Mouse (Mus musculus) adrenal gland, postnatal 4 days (tissue): Measurements from ENCODE around the gene Gm5089. TPM values are rescaled to one million over a fixed set of nuclear protein-coding genes. Genes with fewer than 3 reads are reported as not detected.

ENCODE experiments used
- DNase-seq, 2 experiments: peaks; one replicate each; pipeline ENCODE4 v3.0.0; 2021 to 2022; ENCODE audit warnings: low spot score in 2 of 2, mixed read lengths in 2 of 2
- total RNA-seq, 2 experiments: library from RNA; stranded (reverse); gene quantifications; 2 replicates each; pipeline ENCODE4 v1.2.3; 2021

Gm5089 gene
- total RNA-seq, 2 experiments from 2014 or later: not detected

DNA sequence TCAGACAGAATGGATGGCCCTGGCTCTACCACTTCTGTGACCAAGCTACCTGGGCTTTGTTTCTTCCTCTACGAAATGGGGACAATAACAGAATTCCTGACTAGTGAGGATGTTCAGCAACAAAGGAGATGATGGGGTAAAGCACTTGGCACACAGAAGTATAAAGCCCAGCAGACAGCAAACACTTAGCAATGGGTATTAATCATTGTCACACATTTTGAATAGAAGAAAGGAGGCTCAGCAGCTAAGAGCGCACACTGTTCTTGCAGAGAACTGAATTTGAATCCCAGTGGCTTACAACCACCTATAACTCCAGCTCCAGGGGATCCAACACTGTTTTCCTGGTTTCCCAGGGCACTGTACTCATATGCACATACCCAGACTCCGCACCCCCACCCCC is 23.3 kb downstream of the Gm5089 start:
- DNase-seq: no peak

- no peak for DNase-seq
Observed at GRCm38 (mm10) chr14:122427204-122427560, 23.7 kb downstream of the Gm5089 start.

DNA sequence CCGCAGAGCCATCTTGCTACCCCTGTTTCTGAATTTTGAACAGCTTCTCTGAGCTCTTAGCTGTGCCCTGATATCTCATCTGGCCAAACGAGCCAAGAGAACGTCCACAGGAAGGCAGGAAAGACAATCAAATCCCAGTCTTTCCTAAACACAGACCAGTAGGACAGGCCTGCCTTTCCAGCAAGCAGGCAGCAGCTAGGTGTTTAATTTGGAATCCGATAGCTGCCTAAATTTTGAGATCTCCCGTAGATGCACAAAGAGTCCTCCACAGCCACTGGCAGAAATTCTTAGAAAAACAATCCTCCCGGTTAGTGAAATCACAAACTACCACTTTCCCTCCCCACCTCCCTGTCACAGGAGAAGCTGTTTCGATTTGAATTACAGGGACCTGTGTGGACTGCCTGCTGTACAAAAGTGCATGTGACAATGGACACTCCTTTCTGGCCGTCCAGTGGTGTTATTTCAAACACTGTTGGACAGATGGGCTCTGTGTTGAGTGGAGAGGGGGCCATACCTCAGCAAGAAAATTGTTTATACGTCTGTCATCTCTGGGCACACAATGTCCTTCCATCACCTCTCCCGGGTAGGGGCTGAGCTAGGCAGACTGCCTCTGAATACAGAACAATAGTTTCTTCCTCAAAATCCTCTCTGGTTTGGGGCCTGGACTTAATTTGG is 24.2 kb downstream of the Gm5089 start:
- no peak for DNase-seq

- no peak for DNase-seq
Observed at GRCm38 (mm10) chr14:122424441-122424840, 26.5 kb downstream of the Gm5089 start.

DNA sequence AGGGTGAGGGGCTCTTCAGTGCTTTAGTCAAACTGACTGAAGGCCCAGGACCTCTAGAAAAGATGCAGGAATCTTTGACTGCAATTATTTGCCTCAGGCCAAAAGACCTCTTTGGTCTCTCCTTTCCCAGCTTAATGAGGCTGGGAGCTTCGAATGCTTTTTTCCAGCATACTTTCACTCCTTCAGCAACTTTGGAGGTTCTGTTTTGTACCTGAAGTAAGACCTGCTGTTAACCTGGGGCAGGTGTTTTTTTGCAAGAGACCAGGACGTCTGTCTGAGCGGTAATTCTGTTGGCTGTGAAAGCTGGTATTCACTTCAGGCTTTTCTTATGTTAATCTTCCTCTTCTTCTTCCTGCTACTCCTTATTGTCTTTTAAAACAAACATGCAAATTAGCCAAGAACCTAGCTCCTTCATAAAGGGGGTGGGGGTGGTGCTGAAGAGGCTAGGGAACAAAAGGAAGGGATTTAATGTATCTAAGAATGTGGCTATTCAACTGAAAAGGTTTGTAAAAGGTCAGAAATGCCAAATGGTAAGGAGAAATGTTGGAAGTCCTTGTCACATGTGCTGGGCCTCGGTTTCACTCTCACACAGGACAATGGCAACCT is 34.6 kb downstream of the Gm5089 start:
- DNase-seq: no peak

DNA sequence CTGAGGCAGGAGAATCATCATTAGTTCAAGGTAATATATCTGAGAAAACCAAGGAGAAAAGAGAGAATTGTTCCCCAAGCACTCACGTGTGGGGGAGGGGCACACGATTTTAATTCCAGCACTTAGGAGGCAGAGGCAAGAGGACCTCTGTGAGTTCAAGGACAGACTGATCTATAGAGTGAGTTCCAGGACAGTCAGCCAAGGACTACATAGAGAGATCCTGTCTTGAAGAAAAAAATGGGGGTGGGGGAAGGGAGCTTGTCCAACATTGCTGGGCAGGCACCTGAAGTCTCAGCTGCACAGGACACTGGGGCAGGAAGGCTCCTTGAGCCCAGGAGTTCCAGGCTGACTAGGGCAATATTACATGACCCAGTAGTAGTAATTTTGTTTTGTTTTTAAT is 36.1 kb downstream of the Gm5089 start:
- DNase-seq: no peak

DNA sequence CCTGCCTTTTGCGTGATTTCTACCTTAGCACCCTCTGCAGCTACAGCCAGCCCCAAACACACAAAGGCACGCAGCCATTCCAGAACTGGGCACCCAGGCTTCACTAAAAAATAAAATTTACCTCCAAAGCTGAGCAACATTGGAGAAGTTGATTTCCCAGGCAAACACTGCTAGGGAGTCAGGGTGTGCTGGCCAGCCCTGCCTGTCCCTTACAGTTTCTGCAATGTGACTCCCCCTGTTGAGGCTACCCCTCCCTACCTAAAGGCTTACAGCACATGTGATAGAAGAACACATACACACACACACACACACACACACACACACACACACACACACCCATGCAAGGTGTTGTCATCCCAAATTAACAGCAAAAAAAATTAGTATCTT is 37.4 kb downstream of the Gm5089 start:
- no peak for DNase-seq

DNA sequence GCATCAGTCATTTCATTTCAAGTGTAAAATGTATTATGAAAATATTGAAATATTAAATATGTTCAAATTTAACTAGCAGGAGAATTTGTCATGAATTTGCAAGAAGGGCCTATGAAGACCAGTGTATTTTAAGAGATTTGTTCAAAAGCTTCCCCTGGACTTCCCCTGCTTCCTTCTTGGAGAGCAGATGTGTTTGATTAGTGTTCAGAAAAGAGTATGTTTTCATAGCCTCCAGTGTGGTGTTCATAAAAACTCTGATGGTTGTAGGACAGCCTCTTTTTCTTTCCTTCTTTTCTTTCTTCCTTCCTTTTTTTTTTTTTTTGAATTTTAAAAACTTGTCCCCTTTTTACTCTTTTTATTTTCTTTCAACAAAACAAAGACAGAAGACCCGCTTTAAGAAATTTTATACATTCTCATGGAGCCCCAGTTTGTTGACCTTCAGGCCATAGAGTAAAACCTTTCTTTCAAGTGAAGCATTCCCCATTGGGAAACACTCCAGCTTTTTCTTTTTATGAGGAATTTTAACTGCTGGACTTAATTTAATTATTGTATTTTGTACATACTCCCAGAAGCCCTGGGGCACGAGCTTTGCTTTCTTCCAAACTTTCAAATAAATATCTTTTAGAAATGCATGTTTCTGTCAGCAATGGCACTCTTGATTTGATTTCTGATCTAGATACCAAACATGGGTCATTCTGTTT is 37.9 kb downstream of the Gm5089 start:
- DNase-seq: no peak

DNA sequence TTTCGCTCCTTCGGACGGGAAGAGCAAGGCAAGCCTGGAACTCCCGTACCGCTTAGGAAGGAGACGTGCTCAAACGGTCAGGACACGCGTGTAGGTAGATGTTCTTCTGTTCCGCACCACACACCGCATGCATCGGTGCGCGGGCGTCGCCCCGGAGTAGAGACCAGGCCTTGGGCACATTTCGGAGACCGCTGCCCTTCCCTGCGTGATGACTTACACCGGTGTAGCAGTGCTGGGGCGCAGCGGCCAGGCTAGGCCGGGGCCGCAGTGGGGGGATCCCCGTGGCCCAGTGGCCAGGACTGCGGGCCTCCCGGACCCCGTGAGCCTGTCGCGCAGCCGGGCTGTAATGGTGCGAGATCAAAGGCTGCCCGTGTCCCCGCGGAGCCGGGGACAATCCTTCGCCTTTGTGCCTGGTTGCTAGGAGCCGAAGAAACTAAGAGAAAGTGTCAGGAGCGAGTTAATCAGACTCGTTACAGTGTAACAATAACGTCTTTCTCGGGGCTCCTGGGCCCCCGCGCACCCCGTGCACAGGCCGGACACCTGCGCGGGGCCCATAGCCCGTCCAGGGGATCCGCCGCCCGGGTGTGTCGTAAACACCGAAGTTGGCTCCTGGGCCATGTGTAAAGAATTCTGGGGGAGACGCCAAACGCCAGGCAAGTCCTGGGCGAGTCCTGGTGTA is 44.2 kb downstream of the Gm5089 start:
- no peak for DNase-seq

GRCm38 (mm10) chr14:122405897-122406540 is 44.9 kb downstream of the Gm5089 start:
- no peak for DNase-seq

- no peak for DNase-seq
Observed at GRCm38 (mm10) chr14:122405236-122405635, 45.7 kb downstream of the Gm5089 start.

DNA sequence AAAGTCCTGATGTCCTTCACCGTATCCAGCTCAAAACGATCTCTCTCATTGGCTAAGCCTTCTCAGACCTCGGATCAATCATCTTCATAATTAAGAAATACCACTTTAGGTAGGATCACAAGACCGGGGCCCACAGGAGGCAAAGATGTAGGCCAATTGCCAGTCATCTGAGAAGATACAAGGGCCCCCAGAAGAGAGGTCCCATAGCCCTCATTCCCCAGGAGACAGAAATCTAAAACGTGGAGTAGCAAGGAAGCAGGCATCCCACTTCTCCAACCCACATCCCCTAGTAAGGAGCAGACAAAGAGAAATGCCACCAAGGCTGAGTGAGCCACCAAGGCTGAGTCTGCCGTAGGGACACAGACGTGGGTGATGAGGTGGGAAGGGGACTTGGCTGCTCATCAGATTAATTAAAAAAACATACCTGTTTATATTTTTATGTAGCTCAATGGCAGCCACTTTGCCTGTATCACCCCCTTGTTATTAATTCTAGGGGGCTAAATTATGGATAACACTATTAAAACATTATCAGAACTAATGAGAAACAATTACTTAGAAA is 46.2 kb downstream of the Gm5089 start:
- DNase-seq: no peak

DNA sequence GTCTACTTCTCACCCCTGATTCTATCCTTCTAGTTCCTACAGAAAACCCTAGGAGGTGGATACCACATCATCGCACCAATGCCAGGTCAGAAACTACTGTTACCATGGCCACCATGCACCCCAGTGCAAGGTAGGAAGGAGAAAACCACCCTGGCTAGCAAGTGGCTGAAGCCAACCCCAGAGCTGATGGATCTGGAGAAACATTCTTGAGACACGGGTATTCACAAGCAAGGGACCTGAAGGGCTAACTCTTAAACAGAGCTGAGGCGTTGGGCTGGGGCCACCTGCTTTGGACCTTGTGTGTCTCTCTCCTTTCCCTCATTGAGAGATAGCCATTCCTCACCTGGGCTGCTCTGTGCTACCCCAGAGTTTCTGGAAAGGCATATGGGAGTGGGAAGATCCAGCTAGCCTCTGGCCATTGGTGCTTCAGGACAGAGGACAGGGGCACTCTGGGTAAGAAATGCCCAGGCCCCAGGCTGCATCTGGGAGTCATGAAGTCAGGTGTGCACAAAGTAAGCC is 47.4 kb downstream of the Gm5089 start:
- DNase-seq: no peak

DNA sequence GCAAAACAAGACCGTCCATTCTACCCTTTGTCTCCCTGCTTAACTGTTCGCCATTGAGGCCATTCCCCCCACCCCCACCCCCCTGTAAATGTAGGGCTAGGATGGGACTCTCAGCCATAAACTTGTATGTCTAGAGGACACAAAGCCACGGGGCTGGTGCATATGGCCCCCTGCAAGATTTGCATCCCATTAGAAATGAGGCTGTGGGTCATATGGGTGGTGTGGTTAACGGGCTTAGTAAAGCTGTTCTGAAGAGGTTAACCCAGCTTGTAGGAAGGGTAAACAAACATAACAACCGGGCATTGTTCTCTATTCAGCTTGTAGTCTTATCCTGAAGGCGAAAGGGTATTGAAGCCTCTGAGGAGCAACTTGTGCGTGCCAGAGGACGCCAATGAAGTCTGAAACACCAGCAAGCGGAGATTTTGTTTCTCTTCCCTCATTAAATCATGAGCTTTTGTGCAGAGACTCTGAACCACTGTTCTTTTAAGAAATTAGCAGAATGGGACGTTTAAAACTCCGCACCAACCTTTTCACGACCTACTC is 48.1 kb downstream of the Gm5089 start:
- no peak for DNase-seq

GRCm38 (mm10) chr14:122401886-122402285 is 49.0 kb downstream of the Gm5089 start:
- DNase-seq: no peak

DNA sequence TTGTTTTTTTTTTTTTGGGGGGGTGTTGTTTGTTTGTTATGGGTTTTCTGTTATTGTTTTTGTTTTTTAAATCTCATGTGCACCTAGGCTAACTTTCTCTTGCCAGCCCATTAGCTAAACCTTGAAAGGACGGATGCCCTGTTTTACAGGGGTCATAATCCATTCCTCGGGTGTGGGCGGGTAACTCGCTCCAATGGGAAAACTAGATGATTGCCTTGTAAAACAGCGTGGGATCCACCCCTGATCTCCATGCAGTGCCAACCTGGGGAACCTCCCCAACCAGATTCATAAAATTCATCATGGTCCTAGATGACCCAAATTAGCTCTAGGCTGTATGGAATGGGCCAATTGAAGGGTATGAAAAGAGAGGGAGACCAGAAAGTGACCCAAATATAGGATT is 51.0 kb downstream of the Gm5089 start:
- no peak for DNase-seq

GRCm38 (mm10) chr14:122398676-122399075 is 52.2 kb downstream of the Gm5089 start:
- DNase-seq: no peak

DNA sequence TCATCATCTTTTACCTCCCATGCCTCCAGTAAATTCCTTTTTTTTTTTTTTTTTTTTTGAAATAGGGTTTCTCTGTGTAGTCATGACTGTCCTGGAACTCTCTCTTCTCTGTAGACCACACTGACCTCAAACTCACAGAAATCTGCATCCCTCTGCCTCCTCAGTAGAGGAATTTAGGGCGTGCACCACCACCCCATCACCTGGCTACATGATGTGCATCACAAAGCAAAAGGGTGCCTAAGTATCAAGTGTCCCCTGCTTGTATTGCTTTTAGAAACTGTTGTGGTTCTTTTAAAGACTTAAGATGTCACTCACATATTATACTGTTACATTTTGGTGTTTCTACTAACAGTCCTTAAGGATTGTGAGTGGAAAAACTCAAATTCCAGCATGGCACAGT is 57.8 kb downstream of the Gm5089 start:
- no peak for DNase-seq

GRCm38 (mm10) chr14:122390935-122391334 is 60.0 kb downstream of the Gm5089 start:
- no peak for DNase-seq

DNA sequence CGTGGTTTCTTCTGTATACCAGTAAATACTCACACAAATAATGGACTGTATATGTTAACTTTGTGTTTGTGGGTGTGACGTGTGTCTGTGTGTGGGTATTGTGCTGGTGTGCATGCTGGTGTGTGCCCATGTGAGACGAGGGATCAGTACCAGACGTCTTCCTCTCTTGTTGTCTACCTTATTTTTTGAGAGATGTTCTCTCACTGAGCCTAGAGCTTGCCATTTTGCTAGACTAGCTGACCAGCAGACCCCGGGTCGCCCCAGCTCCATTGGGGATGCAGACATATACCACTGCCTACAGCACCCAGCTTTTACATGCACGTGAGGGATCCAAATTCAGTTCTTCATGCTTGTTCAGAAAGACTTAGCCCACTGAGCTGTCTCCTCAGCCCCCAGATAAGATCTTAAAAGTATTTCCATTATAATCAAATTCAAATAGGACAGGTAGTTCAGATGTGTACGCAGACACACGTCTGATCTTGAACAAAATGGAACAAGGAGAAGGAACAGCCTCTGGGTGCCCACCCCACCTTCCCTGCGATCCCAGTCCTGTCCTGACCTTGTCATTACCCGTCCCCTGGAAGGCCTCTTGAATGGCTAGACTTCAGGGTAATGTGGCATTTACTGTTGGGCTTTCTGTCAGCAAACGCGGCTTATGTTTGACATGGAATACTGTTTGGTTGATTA is 61.1 kb downstream of the Gm5089 start:
- no peak for DNase-seq
